Mouse (Mus musculus): ENCODE measurements around the gene Esx1.

Esx1 gene

DNA sequence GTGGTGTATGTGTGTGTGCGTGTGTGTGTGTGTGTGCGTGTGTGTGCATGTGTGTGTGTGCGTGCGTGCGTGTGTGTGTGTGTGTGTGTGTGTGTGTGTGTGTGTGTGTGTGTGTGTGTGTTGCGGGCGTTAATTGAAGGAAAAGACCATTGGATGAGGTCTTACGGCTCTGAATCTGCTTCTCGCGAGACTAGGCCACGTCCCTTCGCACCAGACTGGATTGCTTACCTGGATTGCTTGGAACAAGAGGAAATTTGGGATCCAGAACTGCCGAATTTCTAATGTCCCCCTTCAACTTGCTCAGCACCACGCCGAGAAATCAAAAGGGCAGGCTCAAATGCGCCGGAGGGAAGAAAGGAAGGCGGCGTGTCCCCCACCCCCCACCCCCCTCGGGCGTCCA, at the start of gene Esx1:
Esx1 (minus strand) TSS at position 366 of the 400 bp plus-strand sequence.
- in situ Hi-C loops (cut with MboI, MseI): no loop called here

DNA sequence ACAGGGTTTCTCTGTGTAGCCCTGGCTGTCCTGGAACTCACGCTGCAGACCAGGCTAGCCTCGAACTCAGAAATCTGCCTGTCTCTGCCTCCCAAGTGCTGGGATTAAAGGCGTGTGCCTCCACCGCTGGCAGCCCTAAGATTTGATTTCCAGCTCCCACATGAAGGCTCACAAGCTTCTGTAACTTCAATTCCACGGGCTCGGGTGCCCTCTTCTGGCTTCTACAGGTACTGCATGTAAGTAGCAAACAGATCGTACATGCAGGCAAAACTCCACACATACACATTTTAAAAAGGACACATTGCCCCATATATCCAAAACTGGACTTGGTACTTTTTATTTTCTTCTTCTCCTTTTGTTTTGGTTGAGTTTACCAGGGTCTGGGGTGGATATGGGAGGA, 48.1 kb upstream of the Esx1 start:
- in situ Hi-C loops (cut with MboI, MseI): no loop called here

DNA sequence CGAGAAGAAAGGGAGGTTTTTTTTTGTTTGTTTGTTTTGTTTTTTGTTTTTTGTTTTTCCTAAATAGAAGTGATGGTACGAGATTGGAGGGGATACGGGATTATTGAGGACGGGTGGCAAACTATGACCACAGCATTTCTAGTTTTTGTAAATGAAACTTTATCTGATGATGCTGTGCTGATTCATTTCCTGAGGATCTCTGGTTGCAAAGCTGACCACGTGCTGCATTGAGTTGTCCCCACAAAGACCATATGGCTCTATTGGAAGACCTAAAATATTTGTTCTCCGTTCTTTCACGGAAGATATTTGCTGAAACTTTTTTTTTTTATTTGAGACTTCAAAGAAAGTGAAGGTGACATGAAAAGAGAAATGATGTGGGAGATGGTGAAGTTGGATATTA, 45.8 kb upstream of the Esx1 start:
- in situ Hi-C loops (cut with MboI, MseI): no loop called here

DNA sequence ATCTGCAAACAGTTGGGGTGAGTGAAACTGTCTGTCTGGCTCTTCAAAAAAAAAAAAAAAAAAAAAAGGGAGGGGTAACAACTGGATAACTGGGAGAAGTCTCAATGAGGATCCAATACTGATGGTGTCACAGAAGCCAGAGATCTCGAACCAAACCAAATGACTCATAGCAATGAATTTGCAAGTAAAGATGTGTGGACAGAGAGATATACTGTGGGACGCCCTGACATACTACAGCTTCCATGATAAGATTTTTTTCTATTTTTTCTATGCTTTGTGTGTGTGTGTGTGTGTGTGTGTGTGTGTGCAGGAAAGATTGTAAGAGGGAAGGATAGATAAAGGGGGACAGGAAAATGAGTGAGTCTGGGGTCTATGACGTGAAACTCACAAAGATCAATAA, 43.7 kb upstream of the Esx1 start:
- in situ Hi-C loops (cut with MboI, MseI): no loop called here

DNA sequence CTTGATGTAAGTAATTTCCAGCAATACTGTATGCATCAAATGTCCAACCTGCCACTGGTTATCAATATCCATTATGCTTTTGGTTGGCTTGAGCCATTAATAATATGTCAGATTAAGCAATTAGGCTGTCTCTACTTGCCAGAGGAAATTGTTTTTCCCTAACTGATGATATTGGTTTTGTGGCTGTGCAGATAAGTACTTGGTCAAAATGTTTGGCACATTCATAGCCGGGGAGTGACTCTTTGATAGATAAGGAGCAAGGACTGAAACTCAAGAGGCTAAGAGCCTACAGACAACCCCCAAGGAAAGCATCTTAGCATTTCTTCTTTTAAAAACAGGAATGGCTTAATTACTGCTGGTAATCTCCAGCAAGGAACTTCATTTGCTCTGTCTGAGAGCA, 40.8 kb upstream of the Esx1 start:
- in situ Hi-C loops (cut with MboI, MseI): no loop called here

DNA sequence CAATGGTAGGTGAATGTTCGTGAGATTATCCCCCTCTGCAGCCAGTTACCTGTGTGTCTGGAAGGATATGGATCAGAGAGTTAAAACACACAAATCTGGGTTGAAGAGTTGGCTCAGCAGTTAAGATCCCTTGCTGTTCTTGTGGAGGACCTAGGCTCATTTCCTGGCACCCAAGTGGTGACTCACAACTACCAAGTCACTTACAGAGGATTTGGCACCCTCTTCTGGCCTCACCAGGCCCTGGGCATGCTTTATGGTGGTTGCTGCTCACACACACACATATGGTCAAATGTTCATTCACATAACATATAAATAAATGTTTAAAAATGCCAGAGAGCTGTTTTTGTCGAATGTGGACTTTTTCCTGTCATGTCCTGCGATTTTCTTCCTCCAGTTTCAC, 39.1 kb upstream of the Esx1 start:
- in situ Hi-C loops (cut with MboI, MseI): no loop called here

DNA sequence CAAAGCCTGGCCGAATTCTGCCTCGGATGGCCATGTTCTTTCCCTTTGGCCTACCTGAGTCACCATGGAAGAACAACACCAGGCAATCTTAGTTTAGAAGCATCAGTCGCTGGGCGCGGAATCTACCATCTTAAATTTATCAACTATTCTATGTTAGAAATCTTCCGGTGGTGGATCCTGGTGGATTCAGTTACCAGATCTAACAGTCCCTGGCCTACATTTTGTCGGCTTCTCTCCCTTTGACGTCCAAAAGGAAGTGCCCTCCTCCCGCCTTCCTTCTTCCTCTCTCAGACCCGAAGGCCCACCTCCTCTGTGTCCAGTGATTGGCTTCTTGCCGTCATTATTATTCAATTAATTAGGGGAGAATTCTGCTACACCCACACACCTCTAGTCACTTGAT, 27.2 kb upstream of the Esx1 start:
- in situ Hi-C loops (cut with MboI, MseI): loop anchor here (25.0 kb wide), 1 partner anchor 537 kb away; no protein-coding TSS in a partner anchor

DNA sequence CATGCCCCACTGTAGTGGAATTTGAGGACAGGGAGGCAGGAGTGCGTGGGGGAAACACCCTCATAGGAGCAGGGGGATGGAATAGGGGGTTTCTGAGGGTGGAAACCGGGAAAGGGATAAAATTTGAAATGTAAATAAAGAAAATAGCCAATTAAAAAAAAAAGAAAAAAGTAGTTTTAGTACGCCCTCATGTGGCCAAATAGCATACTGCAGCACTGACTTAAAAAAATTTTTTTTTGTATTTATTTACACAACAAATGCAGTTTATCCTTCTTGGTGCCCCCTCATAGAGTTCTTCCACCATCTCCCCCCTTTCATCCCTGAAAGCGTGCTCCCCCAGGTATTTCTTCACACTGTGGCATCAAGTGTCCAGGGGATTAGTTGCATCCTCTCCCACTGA, 22.8 kb upstream of the Esx1 start:
- in situ Hi-C loops (cut with MboI, MseI): loop anchor here (25.0 kb wide), 1 partner anchor 532 kb away; no protein-coding TSS in a partner anchor

DNA sequence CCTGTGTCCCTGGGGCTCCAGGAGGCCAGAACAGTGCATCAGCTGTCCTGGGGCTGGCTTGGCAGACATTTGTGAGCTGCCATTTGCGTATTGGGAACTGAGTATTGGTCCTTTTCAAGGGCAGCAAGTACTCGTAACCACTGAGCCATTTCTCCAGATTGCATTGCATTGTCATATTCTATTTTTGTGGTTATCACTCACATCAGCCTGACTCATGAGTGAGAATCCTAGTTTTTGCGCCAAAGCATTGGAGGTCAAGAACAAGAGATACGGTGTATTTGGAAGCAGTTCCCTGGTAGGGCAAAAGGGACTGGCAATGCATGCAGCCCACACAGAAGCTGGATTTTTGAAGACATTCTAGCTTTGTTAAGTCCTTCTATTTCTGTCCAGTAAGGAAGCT, 21.8 kb upstream of the Esx1 start:
- in situ Hi-C loops (cut with MboI, MseI): loop anchor here (25.0 kb wide), 1 partner anchor 531 kb away; no protein-coding TSS in a partner anchor

DNA sequence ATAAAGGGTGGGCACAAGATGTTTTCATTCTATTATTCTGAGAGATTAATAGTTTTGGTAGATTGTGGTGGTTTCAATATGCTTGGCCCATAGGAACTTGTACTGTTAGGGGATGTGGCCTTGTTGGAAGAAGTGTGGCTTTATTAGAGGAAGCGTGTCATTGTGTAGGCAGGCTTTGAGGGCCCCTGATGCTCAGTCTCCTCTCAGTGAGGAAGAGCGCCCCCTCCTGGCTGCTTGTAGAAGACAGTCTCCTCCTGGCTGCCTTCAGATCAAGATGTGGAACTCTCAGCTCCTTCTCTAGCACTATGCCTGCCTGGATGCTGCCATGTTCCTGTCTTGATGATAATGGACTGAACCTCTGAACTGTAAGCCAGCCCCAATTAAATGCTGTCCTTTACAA, 20.7 kb upstream of the Esx1 start:
- in situ Hi-C loops (cut with MboI, MseI): loop anchor here (25.0 kb wide), 1 partner anchor 530 kb away; no protein-coding TSS in a partner anchor

DNA sequence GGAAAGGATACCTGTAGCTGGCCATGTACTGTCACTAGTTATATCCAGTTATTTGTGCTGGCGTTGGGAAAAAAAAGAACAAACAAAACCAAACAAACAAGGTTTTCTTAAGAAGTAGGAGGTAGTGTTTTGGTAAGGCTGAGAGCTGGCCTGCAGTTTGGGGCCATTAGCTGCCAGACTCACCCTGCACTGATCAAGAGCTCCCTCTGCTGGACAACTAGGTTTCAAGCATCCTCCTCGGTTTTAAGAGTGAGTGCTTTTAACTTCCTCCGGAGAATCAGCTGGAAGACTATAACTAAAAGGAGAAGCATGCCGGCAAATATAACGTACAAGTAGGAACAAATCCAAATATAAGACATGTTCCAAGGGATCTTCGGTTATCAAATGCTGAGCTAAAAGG, 19.8 kb upstream of the Esx1 start:
- in situ Hi-C loops (cut with MboI, MseI): loop anchor here (25.0 kb wide), 1 partner anchor 529 kb away; no protein-coding TSS in a partner anchor

DNA sequence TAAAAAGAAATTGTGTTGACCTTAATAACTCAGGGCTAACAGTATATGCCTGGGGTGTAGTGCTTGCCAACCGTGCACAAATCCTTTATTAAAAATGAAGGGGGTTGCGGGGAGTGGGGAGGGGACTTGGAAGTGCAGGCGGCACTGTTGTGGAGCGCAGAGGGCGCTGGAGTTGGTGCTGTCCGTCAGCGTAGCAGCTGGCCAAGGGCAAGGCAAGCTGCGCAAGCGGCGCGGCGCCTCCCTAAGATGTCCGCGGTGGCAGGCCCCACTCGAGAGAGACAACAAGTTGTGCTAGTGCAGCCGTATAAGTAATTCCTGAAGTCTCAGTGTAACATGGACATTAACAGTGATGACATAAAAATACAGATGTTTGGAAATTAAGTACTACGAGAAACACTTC, 5.7 kb upstream of the Esx1 start:
- in situ Hi-C loops (cut with MboI, MseI): loop anchor here (25.0 kb wide), 1 partner anchor 515 kb away; no protein-coding TSS in a partner anchor

DNA sequence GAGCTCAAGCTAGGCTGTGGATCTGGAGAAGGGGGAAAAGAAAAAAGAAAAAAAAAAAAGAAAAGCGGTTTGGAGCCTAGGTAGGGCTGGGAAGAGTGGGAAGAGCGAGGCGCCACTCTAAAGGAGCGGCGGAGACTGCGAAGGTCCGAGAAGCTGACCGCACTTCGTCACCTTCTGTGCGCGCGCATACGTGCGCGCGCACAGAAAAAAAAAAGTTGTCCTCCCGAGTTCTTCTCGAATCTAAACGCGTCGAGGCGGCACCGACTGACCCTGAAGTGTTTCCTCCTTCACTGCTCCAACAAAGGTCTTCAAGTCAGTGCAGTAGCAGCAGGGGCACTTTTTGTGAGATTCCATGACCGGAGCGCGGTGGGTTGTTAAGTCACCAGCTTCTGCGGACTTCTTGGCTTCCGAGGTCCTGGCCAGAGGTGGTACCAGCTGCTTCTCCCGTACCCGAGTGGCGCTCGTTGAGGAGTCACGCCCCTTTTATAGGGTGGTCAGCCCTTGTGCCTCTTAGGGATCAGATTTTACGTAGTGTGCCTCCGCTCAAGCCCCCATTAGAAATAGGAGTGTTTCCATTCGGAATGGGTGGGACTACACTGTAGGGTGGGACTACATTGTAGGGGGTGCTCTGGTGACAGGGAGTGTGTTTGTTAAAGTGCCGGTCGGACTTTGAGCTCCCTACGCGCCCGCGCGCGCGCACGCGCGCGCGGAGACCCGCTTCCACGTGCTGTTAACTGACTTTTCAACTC, 2.0 kb downstream of the Esx1 start:
- in situ Hi-C loops (cut with MboI, MseI): no loop called here

DNA sequence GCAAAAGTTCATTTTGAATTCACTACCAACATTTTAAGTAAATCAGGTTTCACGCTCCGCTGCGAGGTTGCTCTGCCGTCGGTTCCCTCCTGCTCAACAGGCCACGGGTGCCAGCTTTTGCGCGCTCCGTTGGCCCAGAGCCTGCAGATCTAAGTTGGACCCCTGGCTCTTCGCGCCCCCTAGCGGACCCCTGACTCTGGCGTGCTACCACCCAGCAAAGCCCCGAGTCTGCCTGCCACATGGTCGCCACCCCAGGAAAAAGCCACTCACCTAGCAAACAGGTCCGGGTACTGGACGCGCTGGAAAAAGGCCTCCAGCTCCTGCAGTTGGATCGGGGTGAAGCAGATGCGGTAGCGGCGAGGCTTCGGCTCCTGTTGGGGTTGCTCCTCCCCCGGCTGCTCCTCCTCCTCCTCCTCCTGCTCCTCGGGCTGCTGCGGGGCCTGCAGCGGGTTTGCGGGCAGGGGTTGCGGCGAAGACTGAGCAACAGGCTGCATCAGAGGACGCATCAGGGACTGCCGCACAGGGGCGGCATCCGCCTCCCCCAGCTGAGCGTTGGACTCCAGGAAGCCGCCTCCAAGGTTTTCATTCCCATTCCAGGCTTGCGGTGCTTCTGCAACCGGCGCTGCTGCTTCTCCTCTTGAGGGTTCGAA, 3.7 kb downstream of the Esx1 start:
- in situ Hi-C loops (cut with MboI, MseI): no loop called here

DNA sequence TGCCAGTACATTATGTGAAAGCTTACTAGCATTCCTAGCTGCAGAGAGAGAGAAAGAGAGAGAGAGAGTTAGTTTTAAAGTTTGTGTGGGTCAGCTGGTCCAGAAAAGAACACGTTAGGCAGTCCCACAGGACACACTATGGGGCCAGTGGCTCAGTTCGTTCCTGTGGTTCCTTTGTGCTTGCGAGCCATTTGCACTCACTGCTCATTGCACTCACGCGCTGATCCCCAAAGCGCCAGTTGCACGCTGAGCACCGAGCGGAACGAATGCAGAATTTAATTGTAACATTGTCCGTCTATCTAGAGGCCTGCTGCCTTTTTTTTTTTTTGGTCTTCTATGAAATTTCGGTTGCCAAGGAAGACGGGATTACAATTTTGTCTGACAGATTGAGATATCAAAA, 15.4 kb downstream of the Esx1 start:
- in situ Hi-C loops (cut with MboI, MseI): no loop called here

DNA sequence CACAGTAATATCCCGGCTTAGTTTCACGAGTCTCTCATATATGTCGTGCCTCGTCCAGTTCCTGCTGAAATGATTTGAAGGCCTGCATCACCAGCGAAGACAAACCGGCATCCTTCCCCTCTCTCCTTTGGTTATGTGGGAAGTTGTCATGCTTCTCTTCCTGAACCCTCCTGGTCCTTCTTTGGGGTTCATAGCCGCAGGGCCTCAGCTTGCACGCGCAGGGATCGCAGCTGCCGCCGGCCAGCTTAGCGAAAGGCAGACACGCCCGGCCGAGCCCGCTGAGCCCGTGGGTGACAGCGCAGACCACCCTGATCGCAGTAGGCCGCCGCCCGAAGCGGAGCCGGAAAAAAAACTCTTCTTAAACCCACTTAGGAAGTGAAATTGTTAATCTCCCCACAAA, 17.4 kb downstream of the Esx1 start:
- in situ Hi-C loops (cut with MboI, MseI): no loop called here
